Mouse (Mus musculus): ENCODE data around the gene Siva1.

Gene Siva1

GRCm38 (mm10) chr12:112625700-112626099, 18.8 kb upstream of the Siva1 start:
- no peak for DNase-seq

DNA sequence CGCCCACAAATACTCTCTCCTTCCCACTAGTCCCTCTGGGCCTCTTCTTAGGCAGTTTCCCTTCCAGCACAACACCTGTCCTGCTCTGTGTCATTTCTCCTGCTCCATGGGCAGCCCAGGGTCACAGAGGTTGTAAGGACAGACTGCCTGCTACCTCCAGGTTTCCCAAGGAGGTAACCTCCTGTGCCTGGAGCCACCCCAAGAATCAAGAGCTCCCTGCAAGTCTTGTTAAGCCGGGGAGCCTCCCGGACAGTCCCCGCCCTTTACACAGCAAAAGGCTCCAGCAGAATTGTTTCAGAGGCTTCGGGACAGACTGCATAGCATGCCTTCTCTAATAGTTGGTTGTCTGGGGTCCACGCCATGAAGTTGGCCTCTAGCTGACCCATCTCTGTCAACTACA, 18.0 kb upstream of the Siva1 start:
- no peak for DNase-seq

DNA sequence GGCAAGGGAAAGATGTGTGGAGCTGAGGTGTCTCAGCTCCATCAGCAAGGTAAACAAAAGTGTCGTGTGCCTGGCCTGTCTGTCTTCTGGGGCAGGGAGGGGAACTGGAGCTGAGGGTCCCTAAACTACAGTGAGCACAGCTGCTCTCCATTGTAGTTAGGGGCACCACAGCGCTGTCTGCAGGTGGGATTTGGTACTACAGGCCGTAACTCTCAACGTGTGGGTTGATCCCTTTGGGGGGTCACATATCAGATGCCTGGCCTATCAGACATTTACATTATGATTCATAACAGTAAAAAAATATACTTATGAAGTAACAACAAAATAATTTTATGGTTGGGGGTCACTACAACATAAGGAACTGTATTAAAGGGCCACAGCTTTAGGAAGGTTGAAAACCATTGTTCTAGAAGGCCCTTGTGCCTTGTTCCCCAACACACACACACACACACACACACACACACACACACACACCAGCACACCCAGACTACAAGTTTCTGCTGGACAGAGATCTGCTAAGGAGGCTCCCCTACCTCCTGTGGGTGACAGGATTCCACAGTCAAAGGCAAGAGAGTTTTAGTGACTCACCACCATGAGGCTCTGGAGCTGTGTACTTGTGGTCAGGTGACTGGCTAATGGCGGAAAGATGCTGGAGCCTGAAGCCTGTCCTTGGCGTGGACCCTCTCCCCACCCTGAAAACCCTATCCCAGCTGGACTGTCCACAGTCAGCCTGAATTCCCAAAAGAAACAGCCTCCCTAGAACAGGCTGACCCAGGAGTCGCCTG, 17.2 kb upstream of the Siva1 start:
- DNase-seq, result no peak

GRCm38 (mm10) chr12:112628197-112628596, 16.3 kb upstream of the Siva1 start:
- no peak for DNase-seq

GRCm38 (mm10) chr12:112628928-112629721, 15.4 kb upstream of the Siva1 start:
- peak; percentile 61 for DNase-seq

GRCm38 (mm10) chr12:112630029-112630428, 14.4 kb upstream of the Siva1 start:
- no peak for DNase-seq

DNA sequence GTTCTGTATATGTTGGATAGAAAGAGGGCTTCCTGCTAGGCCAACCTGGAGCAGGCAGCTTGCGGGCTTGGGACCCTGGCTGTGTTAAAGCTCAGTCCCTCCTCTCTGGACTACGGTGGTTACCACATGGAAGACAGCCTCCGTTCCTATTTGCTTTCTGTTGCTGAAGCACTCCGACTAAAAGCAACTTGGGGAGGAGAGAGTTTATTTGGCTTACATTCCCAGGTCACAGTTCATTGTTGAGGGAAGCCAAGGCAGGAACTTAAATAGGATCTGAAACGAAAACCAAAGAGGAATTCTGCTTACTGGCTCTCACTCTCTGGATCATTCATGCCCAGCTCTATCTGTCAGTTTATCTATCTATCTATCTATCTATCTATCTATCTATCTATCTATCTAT, 13.7 kb upstream of the Siva1 start:
- no peak for DNase-seq

DNA sequence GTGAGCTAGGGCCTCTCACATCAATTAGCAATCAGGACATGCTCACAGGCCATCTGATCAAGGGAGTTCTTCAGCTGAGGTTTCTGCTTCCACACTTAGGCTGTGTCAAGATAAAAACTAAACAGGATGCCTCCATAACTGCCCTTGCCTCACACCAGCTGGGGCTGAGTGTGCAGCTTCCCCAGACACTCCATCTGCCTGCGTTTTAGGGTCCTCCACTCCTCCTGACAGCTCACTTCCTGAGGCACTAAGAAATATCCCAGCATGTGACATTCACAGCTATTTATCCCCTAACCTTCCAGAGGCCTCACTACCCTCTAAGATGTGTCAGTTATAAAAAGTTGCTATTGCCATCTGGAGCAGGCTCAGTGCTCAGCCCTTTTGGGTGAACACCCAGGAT, 13.0 kb upstream of the Siva1 start:
- no peak for DNase-seq

- no peak for DNase-seq
Observed at GRCm38 (mm10) chr12:112632084-112632777, 12.2 kb upstream of the Siva1 start.

- DNase-seq, result no peak
Observed at GRCm38 (mm10) chr12:112632907-112633306, 11.6 kb upstream of the Siva1 start.

DNA sequence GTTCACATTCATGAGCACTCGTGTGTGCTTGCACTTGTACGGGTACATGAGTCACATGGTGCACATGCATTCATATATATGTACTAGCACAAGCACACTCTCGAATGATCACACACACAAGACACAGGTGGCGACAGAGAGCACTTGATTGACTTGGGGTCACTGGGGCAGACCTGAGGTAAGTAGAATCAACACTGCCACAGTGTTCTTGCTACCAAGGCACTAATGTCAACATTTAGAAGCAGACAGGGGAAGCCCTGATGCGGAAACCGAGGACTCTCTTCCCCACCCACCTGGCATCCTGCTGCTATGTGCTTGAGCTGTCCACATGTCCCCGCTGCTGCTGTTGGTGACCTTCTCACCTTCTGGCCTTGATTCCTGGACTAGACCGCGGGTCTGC, 10.8 kb upstream of the Siva1 start:
- no peak for DNase-seq

DNA sequence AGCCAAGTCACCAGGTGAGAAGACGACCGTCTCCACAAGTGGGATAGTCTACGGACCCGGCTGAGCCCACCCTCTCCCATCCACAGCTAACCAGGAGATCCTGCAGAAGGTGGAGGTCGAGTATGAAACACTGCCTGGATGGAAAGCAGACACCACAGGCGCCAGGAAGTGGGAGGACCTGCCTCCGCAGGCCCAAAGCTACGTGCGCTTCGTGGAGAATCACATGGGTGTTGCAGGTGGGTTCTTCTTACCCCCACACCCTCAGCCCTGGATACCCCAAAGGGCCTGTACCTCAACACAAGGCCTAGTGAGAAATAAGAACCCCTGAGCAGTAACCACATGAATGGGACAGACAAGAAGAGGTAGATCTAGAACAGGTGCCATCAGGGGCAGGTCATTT, 5.0 kb upstream of the Siva1 start:
- DNase-seq, result no peak

GRCm38 (mm10) chr12:112643126-112643525, 1.4 kb upstream of the Siva1 start:
- DNase-seq, result peak; percentile 63

DNA sequence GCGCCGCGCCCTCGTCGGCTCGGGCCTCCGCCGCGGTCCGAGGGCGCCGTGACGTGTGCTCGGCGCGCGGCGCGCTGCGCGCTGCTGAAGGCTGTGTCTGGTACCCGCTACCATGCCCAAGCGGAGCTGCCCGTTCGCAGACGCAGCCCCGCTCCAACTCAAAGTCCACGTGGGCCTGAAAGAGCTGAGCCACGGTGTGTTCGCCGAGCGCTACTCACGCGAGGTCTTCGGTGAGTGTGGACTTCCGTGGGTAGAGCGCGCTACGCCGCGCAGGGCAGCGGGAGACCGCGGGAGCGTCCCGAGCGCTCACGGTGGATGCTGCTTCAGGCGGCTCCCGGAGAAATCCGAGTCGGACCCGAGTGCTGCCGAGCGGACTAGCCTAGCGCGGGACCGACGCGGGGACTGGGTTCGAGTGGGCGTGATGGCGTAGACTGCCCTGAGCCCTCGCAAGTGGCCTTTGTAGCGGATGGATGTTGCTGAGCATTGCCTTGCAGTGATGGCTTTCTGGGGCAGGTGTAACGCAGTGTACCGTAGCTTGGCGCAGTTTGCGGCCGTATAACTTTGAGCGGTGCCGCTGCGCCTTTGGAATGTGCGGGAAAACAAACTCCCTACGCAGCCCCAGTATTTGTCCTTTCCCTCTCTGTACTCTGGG, 502 bp downstream of the Siva1 start:
- DNase-seq, result no peak

DNA sequence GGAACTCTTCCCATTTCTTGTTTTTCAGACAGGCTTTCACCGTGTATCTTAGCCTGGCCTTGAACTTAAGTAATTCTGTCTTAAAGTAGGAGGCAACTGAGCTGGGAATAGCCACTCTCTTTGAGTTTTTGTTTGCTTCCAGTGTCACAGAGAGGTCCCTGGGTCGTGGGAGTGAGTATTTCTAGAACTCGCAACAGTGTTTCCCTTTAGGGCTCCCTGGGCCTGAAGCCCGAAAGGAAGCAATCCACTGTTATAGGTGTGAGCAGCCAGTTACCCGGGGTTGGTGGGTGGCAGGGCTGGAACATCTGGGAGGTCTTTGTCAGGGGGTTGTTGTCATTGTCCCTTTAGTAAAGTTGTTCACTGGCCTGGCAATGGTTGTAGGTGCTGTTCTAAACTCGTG, 1.7 kb downstream of the Siva1 start:
- no peak for DNase-seq

DNA sequence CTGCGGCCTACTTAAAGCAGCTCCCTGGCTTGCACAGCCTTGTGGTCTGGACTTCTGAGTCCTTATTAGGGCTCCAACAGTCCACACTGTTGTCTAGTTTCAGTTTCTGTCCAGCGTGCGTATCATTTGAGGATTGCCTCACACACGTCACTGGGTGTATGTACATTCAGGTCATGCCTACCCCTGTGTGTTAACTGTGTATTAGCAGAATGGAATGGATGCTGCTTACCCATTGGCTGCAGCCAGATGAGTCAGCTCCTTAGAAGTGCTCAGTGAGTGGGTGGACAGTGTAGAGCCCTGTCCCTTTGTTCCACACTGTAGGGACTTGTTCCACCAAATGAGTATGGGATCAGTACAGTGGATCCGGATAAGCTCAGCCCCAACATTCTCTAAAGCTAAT, 3.6 kb downstream of the Siva1 start:
- DNase-seq, result no peak

DNA sequence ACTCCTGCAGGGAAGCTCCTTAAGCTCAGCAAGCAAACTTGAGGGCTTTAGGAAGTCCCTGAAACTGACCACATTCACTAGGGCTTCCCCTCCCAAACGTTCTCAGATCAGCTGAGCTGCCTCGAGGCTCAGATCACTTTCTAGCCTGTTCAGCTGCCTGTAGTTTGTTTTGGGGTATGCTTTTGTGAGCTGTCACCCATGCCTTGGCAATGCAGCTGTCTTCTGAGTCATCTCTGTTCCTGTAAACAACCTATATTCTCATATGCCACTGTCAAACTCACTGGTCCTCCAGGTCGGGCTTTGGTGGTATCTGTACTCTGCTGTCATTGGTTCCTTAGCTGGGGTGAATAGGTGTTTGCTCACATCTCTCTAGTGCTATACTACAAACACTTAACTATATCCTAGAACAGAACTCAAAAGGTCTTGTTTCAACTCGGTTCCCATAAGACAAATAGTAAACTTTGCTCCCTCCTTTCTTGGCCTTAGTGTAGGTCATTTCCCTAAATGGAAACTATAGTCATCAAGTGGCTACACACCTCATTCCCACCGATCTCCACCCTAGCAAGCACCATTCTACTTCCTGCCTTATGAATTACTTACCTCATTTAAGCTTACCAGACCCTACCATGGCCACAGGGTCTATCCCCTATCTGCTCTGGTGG, 7.4 kb downstream of the Siva1 start:
- DNase-seq, result no peak

DNA sequence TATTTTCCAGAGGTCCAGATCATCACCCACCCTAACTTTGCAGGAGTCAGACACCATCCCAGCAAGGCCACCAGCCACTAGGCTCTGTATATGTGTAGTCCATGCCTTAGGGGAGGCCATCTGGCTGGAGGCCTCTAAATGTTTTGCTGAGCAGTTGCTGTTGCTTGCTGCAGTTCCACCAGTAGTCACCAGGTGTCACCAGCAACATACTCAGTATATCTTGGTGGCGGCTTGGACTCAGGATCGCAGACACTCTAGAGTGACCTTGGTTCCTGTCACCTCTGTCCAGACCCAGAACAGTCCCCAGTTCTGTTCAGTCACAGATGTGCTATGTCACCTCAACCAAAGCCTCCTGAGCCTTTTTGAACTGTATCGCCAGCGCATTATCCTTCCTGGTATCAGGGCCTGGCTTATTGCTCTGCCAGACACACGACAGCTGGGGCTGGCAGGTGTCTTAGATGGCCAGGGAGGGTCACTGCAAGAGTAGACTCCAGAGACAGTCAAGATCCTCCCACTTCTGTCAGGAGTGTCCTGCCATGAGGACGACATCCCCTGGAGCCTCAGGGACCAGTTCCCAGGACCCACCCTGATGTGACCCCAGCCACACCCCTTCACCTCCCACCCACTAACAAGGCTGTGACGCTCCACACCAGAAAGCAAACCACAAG, 8.8 kb downstream of the Siva1 start:
- DNase-seq, result peak; percentile 87

GRCm38 (mm10) chr12:112654076-112654475, 9.6 kb downstream of the Siva1 start:
- DNase-seq, result no peak

- peak; percentile 73 for DNase-seq
Observed at GRCm38 (mm10) chr12:112658619-112659018, 14.1 kb downstream of the Siva1 start.

DNA sequence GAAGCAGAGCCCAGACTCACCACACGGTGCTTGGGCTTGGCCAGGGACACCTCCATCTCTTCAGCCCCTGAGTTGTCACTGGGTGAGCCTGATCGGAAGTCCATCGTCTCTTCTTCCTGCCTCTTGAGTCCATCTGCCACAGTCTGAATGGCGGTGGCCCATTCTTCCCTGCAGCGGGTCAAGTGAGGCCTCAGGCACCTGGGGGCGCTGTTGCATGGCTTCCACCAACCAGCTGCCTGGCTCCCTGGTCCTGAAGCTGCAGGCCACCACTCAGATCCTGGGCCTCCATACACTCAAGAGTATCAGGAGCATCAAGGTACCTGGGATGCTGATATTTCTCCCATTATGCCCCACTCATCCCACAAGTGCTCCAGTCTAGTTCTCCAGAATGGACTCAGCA, 14.6 kb downstream of the Siva1 start:
- no peak for DNase-seq
